Mouse (Mus musculus): ENCODE measurements around the gene Ercc6l.

GRCm38 (mm10) chrX:102156618-102157422 is at the start of gene Ercc6l:
- TF ChIP-seq CTCF (IDR thresholded peaks at IDR 0.05; ENCODE audit: low read depth, low read length) = no peak
- no peak for TF ChIP-seq GATA1 (IDR thresholded peaks at IDR 0.05; ENCODE audit: borderline replicate concordance, low read length)
- no peak for TF ChIP-seq POLR2AphosphoS5 (IDR thresholded peaks at IDR 0.05; ENCODE audit: insufficient replicate concordance, low read depth, low read length)
- TF ChIP-seq TAL1 (conservative IDR thresholded peaks at IDR 0.05; ENCODE audit: low read depth, low read length) = no peak

All from G1E (cell line).